Mouse (Mus musculus) neutrophil, adult 65 days (primary cell): ENCODE measurements around the gene Zfp454. TPM values are rescaled to one million over a fixed set of nuclear protein-coding genes. Genes with fewer than 3 reads are reported as not detected.

Experiments
- total RNA-seq: library from RNA; stranded (reverse); gene quantifications from 2 replicates; pipeline ENCODE4 v1.2.4, GENCODE M21; 2023

Gene Zfp454
- not detected in 2 replicates for total RNA-seq

GRCm38 (mm10) chr11:50887390-50888128, at the start of gene Zfp454:
Zfp454 (minus strand) TSS chr11:50887651.

GRCm38 (mm10) chr11:50931451-50931866, 44.0 kb upstream of the Zfp454 start, which contains the start of gene Zfp354b:
Zfp354b (minus strand) TSS chr11:50931633.

GRCm38 (mm10) chr11:50915671-50916320, 28.3 kb upstream of the Zfp454 start, which contains the start of gene Zfp2:
Zfp2 (minus strand) TSS chr11:50916165.

GRCm38 (mm10) chr11:50850177-50850735, 37.2 kb downstream of the Zfp454 start, which contains the start of gene Grm6:
Grm6 (plus strand) TSS chr11:50850685.

GRCm38 (mm10) chr11:50841023-50841735, 46.3 kb downstream of the Zfp454 start, which contains the start of gene Zfp879:
Zfp879 (minus strand) TSS chr11:50841552.

GRCm38 (mm10) chr11:50827010-50827953, 60.2 kb downstream of the Zfp454 start, which contains the start of gene Zfp354c:
Zfp354c (minus strand) TSS chr11:50827724.

Other genes starting within 250 kb of the Zfp454 start
- 0.14 and 0.28 TPM in 2 replicates for gene Zfp354c, start 59.9 kb downstream of the Zfp454 start, total RNA-seq
- not detected in 2 replicates for gene Zfp879, start 46.1 kb downstream of the Zfp454 start, total RNA-seq
- 0.20 and 0.54 TPM in 2 replicates for gene Grm6, start 37.0 kb downstream of the Zfp454 start, total RNA-seq
- gene Zfp2, start 28.5 kb upstream of the Zfp454 start, total RNA-seq, result 0.16 TPM in 1 of 2 replicates, not detected in the other
- gene Zfp354b, start 44.0 kb upstream of the Zfp454 start, total RNA-seq, result not detected in 2 replicates
- gene 4933414I15Rik, start 56.1 kb upstream of the Zfp454 start, total RNA-seq, result not detected in 2 replicates
- gene Prop1, start 66.1 kb upstream of the Zfp454 start, total RNA-seq, result not detected in 2 replicates
- not detected in 2 replicates for gene Olfr1378, start 78.9 kb upstream of the Zfp454 start, total RNA-seq
- not detected in 2 replicates for gene Olfr1377, start 94.3 kb upstream of the Zfp454 start, total RNA-seq
- gene Olfr51, start 115.9 kb upstream of the Zfp454 start, total RNA-seq, result not detected in 2 replicates
- not detected in 2 replicates for gene Olfr54, start 126.6 kb upstream of the Zfp454 start, total RNA-seq
- gene Olfr1375, start 160.5 kb upstream of the Zfp454 start, total RNA-seq, result not detected in 2 replicates
- gene Zfp354a, start 171.6 kb upstream of the Zfp454 start, total RNA-seq, result not detected in 2 replicates